Mouse (Mus musculus) CH12.LX (cell line): Measurements from ENCODE around the gene Rab12.

Source experiments
- CTCF ChIP-seq, 2 experiments: IDR thresholded peaks in 1 of 2; conservative IDR thresholded peaks in 1 of 2; 2 replicates each; pipeline ENCODE4 v1.5.1; 2011 to 2012; ENCODE audit warnings: low read depth in 2 of 2, low read length in 2 of 2, improper control_type of control experiment in 1 of 2, inconsistent platforms in 1 of 2, mild to moderate bottlenecking in 1 of 2, moderate library complexity in 1 of 2
- EP300 ChIP-seq: IDR thresholded peaks from 2 replicates; pipeline ENCODE4 v1.6.1; 2011; ENCODE audit warnings: low read length, improper control_type of control experiment
- POLR2A ChIP-seq: IDR thresholded peaks from 2 replicates; pipeline ENCODE4 v1.6.1; 2011; ENCODE audit warnings: low read depth, mild to moderate bottlenecking, improper control_type of control experiment, low read length
- RAD21 ChIP-seq: IDR thresholded peaks from 2 replicates; pipeline ENCODE4 v1.6.1; 2011; ENCODE audit warnings: low read depth, mild to moderate bottlenecking, low read length, improper control_type of control experiment, moderate library complexity
- RCOR1 ChIP-seq: conservative IDR thresholded peaks from 2 replicates; pipeline ENCODE4 v1.6.1; 2012; ENCODE audit warnings: low read depth, mild to moderate bottlenecking, inconsistent platforms, low read length, improper control_type of control experiment
- TBP ChIP-seq: conservative IDR thresholded peaks from 2 replicates; pipeline ENCODE4 v1.6.1; 2011; ENCODE audit warnings: low read depth, low read length, improper control_type of control experiment
- TCF12 ChIP-seq: IDR thresholded peaks from 2 replicates; pipeline ENCODE4 v1.6.1; 2014; ENCODE audit warnings: low read depth, mild to moderate bottlenecking, inconsistent platforms, low read length, improper control_type of control experiment
- USF1 ChIP-seq: IDR thresholded peaks from 2 replicates; pipeline ENCODE4 v1.6.1; 2014; ENCODE audit warnings: low read depth, mild to moderate bottlenecking, inconsistent platforms, low read length, improper control_type of control experiment
- ZKSCAN1 ChIP-seq: IDR thresholded peaks from 2 replicates; pipeline ENCODE4 v1.6.1; 2012; ENCODE audit warnings: low read depth, inconsistent platforms, low read length, improper control_type of control experiment, borderline replicate concordance

- TF ChIP-seq ZKSCAN1, result no peak
- TF ChIP-seq POLR2A, result no peak
- TF ChIP-seq TCF12, result no peak
- no peak for TF ChIP-seq RCOR1
- TF ChIP-seq CTCF (conservative IDR thresholded peaks at IDR 0.05 in 1 of 2, IDR thresholded peaks at IDR 0.05 in 1 of 2; ENCODE audit: low read depth in 2 of 2, low read length in 2 of 2), result no peak
- TF ChIP-seq EP300, result no peak
- TF ChIP-seq TBP, result no peak
- TF ChIP-seq USF1, result no peak
- TF ChIP-seq RAD21, result no peak
Observed at GRCm38 (mm10) chr17:66471252-66471651, 48.3 kb downstream of the Rab12 start.
